Mouse (Mus musculus): ENCODE results near the gene Ankrd49.

Gene Ankrd49

GRCm38 (mm10) chr9:14784039-14785002, at the start of gene Ankrd49, which contains the start of gene Mre11a:
Gene Ankrd49, minus strand, starts transcription at chr9:14784856.
Gene Mre11a, plus strand, starts transcription at chr9:14784654.
- peak; percentile 98 for DNase-seq (ENCODE audit: low read depth, low spot score)

- DNase-seq (ENCODE audit: low read depth, low spot score), result no peak
Observed at GRCm38 (mm10) chr9:14832046-14832445, 47.4 kb upstream of the Ankrd49 start.

- DNase-seq (ENCODE audit: low read depth, low spot score), result no peak
Observed at GRCm38 (mm10) chr9:14827875-14828274, 43.2 kb upstream of the Ankrd49 start.

- no peak for DNase-seq (ENCODE audit: low read depth, low spot score)
Observed at GRCm38 (mm10) chr9:14824840-14825239, 40.2 kb upstream of the Ankrd49 start.

- DNase-seq (ENCODE audit: low read depth, low spot score), result no peak
Observed at GRCm38 (mm10) chr9:14821396-14821795, 36.7 kb upstream of the Ankrd49 start.

GRCm38 (mm10) chr9:14810111-14810510, 25.5 kb upstream of the Ankrd49 start:
- DNase-seq (ENCODE audit: low read depth, low spot score), result no peak

GRCm38 (mm10) chr9:14806786-14807185, 22.1 kb upstream of the Ankrd49 start:
- no peak for DNase-seq (ENCODE audit: low read depth, low spot score)

GRCm38 (mm10) chr9:14805714-14806113, 21.1 kb upstream of the Ankrd49 start:
- DNase-seq (ENCODE audit: low read depth, low spot score), result no peak

GRCm38 (mm10) chr9:14787356-14787755, 2.7 kb upstream of the Ankrd49 start:
- DNase-seq (ENCODE audit: low read depth, low spot score), result no peak

GRCm38 (mm10) chr9:14778341-14778740, 6.3 kb downstream of the Ankrd49 start:
- no peak for DNase-seq (ENCODE audit: low read depth, low spot score)

- peak; percentile 48 for DNase-seq (ENCODE audit: low read depth, low spot score)
Observed at GRCm38 (mm10) chr9:14773813-14774212, 10.8 kb downstream of the Ankrd49 start.

GRCm38 (mm10) chr9:14772074-14772473, 12.6 kb downstream of the Ankrd49 start:
- no peak for DNase-seq (ENCODE audit: low read depth, low spot score)

- no peak for DNase-seq (ENCODE audit: low read depth, low spot score)
Observed at GRCm38 (mm10) chr9:14770803-14771471, 13.7 kb downstream of the Ankrd49 start, which contains the start of gene 1700012B09Rik. Gene 1700012B09Rik, minus strand, starts transcription at chr9:14771030.

- DNase-seq (ENCODE audit: low read depth, low spot score), result no peak
Observed at GRCm38 (mm10) chr9:14769811-14770210, 14.8 kb downstream of the Ankrd49 start.

GRCm38 (mm10) chr9:14764765-14765164, 19.9 kb downstream of the Ankrd49 start:
- DNase-seq (ENCODE audit: low read depth, low spot score), result peak; percentile 76

GRCm38 (mm10) chr9:14759261-14759660, 25.4 kb downstream of the Ankrd49 start:
- DNase-seq (ENCODE audit: low read depth, low spot score), result peak; percentile 87

GRCm38 (mm10) chr9:14758590-14758989, 26.1 kb downstream of the Ankrd49 start:
- DNase-seq (ENCODE audit: low read depth, low spot score), result peak; percentile 33

GRCm38 (mm10) chr9:14754469-14754868, 30.2 kb downstream of the Ankrd49 start:
- no peak for DNase-seq (ENCODE audit: low read depth, low spot score)

- no peak for DNase-seq (ENCODE audit: low read depth, low spot score)
Observed at GRCm38 (mm10) chr9:14753947-14754346, 30.7 kb downstream of the Ankrd49 start.

GRCm38 (mm10) chr9:14752001-14752522, 32.6 kb downstream of the Ankrd49 start, which contains the start of gene Fut4:
Gene Fut4, minus strand, starts transcription at chr9:14752393.
- DNase-seq (ENCODE audit: low read depth, low spot score), result no peak

GRCm38 (mm10) chr9:14751503-14752000, 33.1 kb downstream of the Ankrd49 start:
- no peak for DNase-seq (ENCODE audit: low read depth, low spot score)
